Mouse (Mus musculus) heart, postnatal 0 days (tissue): ENCODE measurements at regions not wholly inside any gene's neighbourhood (a gene's known extent, or its start where the extent isn't known, plus 50 kb on each side); places are given as distances from the start of the nearest gene placed in this dataset.

ENCODE experiments used
- ATAC-seq: fragments of 200-750 bp; cut with Nextera tagmentation; 2 replicates; pipeline ENCODE4 v1.8.0; 2017; ENCODE audit warnings: low read depth, moderate number of reproducible peaks, moderate library complexity; ENCODE audit not compliant: insufficient read depth
- DNase-seq: peaks from one replicate; pipeline ENCODE4 v3.0.0-alpha.2; 2016; ENCODE audit warnings: low spot score
- H3K27ac ChIP-seq: fragments of 300-500 bp; sonication (generic); 2 replicates; pipeline ENCODE4 v1.5.1; 2014; ENCODE audit warnings: low read depth, mild to moderate bottlenecking
- H3K27me3 ChIP-seq: fragments of 300-500 bp; sonication (generic); 2 replicates; pipeline ENCODE4 v1.6.1; 2014; ENCODE audit warnings: low read length, mixed read lengths; ENCODE audit not compliant: control insufficient read depth, insufficient read depth
- H3K36me3 ChIP-seq: fragments of 300-500 bp; sonication (generic); replicated peaks from 2 replicates; pipeline ENCODE4 v1.6.1; 2014; ENCODE audit warnings: low read length, mixed read lengths; ENCODE audit not compliant: control insufficient read depth, insufficient read depth
- H3K4me1 ChIP-seq: fragments of 300-500 bp; sonication (generic); 2 replicates; pipeline ENCODE4 v1.6.1; 2014; ENCODE audit warnings: antibody characterized with exemption; ENCODE audit not compliant: control insufficient read depth, insufficient read depth
- H3K4me2 ChIP-seq: fragments of 300-500 bp; sonication (generic); 2 replicates; pipeline ENCODE4 v1.6.1; 2014; ENCODE audit warnings: low read depth, mild to moderate bottlenecking, low read length, moderate library complexity
- H3K4me3 ChIP-seq: fragments of 300-500 bp; sonication (generic); 2 replicates; pipeline ENCODE4 v1.5.1; 2014; ENCODE audit warnings: low read depth, low read length
- H3K9ac ChIP-seq: fragments of 300-500 bp; sonication (generic); replicated peaks from 2 replicates; pipeline ENCODE4 v1.6.1; 2014; ENCODE audit warnings: low read depth, low read length, mixed read lengths
- H3K9me3 ChIP-seq: fragments of 300-500 bp; sonication (generic); replicated peaks from 2 replicates; pipeline ENCODE4 v1.6.1; 2016; ENCODE audit warnings: low read length; ENCODE audit not compliant: control insufficient read depth
- CTCF ChIP-seq: IDR thresholded peaks from 2 replicates; pipeline ENCODE4 v1.5.1; 2016; ENCODE audit warnings: antibody characterized with exemption, control low read depth, low read depth
- EP300 ChIP-seq: IDR thresholded peaks from 2 replicates; pipeline ENCODE4 v1.6.1; 2016; ENCODE audit warnings: antibody characterized with exemption, low read depth
- WGBS: fragments of 180-500 bp; shearing (Covaris S2); extraction: QIAGEN DNeasy Blood & Tissue Kit; methylation state at CpG from one replicate; pipeline ENCODE4 v1.1.7; 2014; 5-methylcytosine and 5-hydroxymethylcytosine counted together

DNA sequence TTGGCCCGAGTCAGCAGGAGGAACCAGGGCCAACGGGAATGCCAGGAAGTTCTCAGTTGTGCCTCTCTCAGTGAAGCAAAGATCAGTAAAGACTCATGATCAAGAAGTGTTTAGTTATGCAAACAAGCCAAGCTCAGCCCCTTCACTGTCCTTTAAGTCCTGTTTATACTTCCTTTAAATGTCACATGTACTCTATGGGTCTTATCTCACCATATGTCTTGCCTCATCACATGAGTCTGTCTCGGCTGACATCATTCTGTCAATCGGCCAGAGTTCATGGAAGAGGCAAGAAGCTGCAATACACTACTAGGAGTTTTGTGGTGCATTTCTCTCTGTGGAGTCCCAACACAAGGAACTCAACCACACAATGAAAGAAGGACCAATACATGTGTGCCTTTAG lies 71.8 kb downstream of the Scp2d1 start:
- Histone ChIP-seq H3K4me1 (no peaks in the 10 kb centered on the region), H3K27ac (no peak overlapping the region), H3K9ac (no peak overlapping the region), H3K27me3 (no peaks in the 10 kb centered on the region), H3K36me3 (no peaks in the 10 kb centered on the region), H3K4me2 (no peak overlapping the region), H3K9me3 (0 out of 2 replicates have a peak, but pooled peaks cover 3% of the 10 kb centered on the region), H3K4me3 (no peak overlapping the region)
- DNase-seq: no peak
- ATAC-seq: no peak
- 48% methylated on average over 4 of the region's 4 CpGs for WGBS
- no peak for TF ChIP-seq CTCF
- TF ChIP-seq EP300: no peak

DNA sequence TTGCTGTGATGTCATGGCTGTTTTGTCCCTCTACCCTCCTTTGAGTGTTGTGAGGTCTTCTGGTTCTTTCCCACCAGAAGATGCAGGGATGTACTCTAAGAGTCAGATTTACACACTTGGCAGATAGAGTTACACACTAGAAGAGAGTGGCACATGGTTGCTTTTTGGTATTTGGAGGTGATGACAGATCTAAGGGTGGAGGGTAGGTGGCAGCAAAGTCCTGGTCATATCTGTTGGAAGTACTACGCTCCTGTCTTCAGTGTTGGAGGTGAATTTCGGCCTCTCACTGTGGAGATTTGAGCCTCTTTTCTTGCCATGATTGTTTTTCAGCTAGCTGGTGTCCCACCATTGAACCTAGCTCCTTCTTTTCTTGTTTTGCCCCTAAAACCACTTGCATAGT lies 73.0 kb downstream of the Scp2d1 start:
- H3K36me3 ChIP-seq: no peaks in the 10 kb centered on the region
- TF ChIP-seq EP300 (no peak), CTCF (0 out of 2 replicates have a peak, but pooled peaks have one; percentile 14)
- no peaks in the 10 kb centered on the region for H3K27me3 ChIP-seq
- no peak overlapping the region for H3K4me2 ChIP-seq
- H3K4me3 ChIP-seq: no peak overlapping the region
- 0 out of 2 replicates have a peak, but pooled peaks cover 3% of the 10 kb centered on the region for H3K9me3 ChIP-seq
- DNase-seq: no peak
- H3K4me1 ChIP-seq: no peaks in the 10 kb centered on the region
- H3K9ac ChIP-seq: no peak overlapping the region
- no peak for ATAC-seq
- H3K27ac ChIP-seq: no peak overlapping the region
- 32% methylated on average over 2 of the region's 2 CpGs for WGBS

DNA sequence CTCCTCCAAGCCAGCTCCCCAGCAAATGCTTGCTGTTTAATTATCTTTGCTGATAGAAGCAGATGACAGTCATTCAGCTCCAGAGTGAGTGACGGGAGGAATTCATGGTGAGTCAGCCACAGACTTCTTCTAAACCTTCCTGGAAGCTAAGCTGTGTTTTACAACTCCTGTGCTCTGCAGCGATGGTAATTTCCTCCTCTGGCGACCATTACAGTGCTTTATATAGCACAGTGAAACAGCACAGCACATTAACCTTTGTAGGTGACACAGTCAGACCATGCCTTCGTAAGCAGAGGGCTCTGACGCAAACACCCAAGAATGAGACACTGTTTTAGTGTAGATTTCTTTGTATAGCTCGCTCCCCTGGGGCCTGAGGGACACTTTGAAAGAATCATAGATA lies 83.3 kb downstream of the Scp2d1 start:
- H3K4me3 ChIP-seq: no peak overlapping the region
- no peaks in the 10 kb centered on the region for H3K9me3 ChIP-seq
- no peaks in the 10 kb centered on the region for H3K27me3 ChIP-seq
- 23% methylated on average over 6 of the region's 6 CpGs for WGBS
- no peaks in the 10 kb centered on the region; the same call in 1 of the 2 replicates for H3K4me1 ChIP-seq
- DNase-seq (no peak), ATAC-seq (no peak)
- H3K4me2 ChIP-seq: no peak overlapping the region
- H3K36me3 ChIP-seq: no peaks in the 10 kb centered on the region
- TF ChIP-seq EP300 (no peak), CTCF (no peak)
- H3K9ac ChIP-seq: no peak overlapping the region
- H3K27ac ChIP-seq: no peak overlapping the region

DNA sequence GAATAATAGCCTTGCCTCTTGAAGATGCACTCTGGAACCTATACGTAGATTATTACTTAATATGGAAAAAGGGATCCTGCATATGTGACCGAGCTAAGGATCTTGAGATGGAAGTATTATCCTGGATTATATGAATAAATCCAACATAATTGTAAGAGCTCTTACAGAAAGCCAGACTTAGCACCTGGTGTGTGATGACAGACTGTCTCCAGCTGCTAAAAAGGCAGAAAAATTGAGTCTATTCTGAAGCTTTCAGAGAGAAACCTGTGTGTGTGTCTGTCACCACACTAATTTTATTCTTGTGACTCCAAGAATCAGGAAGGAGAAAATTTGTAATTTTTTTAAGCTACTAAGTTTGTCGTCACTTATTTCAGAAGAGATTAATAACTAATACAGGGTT lies 122.4 kb downstream of the Scp2d1 start:
- Histone ChIP-seq H3K4me1 (no peaks in the 10 kb centered on the region), H3K9me3 (no peaks in the 10 kb centered on the region), H3K4me2 (no peak overlapping the region), H3K27me3 (no peaks in the 10 kb centered on the region), H3K27ac (no peak overlapping the region), H3K9ac (no peak overlapping the region), H3K4me3 (no peak overlapping the region), H3K36me3 (no peaks in the 10 kb centered on the region)
- WGBS: 76% methylated on average over 3 of the region's 3 CpGs
- no peak for ATAC-seq
- TF ChIP-seq EP300 (no peak), CTCF (no peak)
- no peak for DNase-seq

DNA sequence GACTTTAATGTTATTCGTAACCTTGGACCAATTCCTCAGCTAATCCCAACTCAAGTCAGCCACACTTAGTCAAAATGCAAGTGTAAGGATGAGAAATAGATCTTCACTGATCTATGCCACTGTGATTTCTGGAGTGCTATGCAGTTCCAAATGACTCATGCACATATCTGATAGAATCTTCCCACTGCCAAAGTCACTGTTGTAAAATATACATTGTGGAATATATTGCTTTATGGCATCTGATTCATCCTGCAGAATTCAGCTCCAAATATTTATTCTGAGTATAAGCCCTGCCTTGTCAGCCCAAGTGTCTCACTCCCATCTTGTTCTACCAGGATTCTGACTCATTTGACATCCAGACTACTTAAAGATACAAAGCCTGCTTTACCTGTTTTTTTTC lies 123.0 kb downstream of the Scp2d1 start:
- no peak for TF ChIP-seq CTCF
- no peak for TF ChIP-seq EP300
- Histone ChIP-seq H3K27ac (no peak overlapping the region), H3K4me1 (no peaks in the 10 kb centered on the region), H3K9ac (no peak overlapping the region), H3K4me3 (no peak overlapping the region), H3K36me3 (no peaks in the 10 kb centered on the region), H3K27me3 (no peaks in the 10 kb centered on the region), H3K9me3 (no peaks in the 10 kb centered on the region), H3K4me2 (no peak overlapping the region)
- WGBS: 88% methylated on average over 1 of the region's 1 CpGs
- DNase-seq: no peak
- ATAC-seq: no peak

DNA sequence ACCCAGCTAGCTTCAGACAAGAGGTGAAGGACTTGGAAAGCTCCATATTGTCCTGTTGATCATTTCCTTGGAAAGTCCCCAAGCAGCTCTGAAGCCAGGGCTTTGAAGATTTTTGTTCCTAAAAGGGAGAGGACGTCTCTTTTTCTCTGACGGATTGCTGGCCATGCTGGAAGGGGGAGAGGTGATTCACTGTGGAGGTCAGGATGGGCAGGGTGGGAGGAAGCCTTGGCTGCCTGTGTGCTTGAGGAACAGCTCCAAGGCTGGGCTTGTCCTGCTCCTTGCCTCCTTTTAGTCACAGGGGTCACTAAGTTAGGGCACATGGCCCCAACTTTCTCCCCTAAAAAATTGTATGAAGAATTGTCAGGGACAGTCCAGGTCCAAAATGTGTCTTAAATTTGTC lies 125.8 kb downstream of the Scp2d1 start:
- no peak for ATAC-seq
- H3K36me3 ChIP-seq: no peaks in the 10 kb centered on the region
- H3K27me3 ChIP-seq: no peaks in the 10 kb centered on the region
- no peak overlapping the region for H3K4me2 ChIP-seq
- 39% methylated on average over 2 of the region's 2 CpGs for WGBS
- no peaks in the 10 kb centered on the region for H3K4me1 ChIP-seq
- no peak for DNase-seq
- no peak overlapping the region for H3K4me3 ChIP-seq
- no peak overlapping the region for H3K9ac ChIP-seq
- H3K9me3 ChIP-seq: no peaks in the 10 kb centered on the region
- no peak overlapping the region for H3K27ac ChIP-seq
- TF ChIP-seq CTCF (no peak), EP300 (no peak)
